Mouse (Mus musculus) neural tube, embryonic 11.5 days (tissue): ENCODE measurements at regions not wholly inside any gene's neighbourhood (a gene's known extent, or its start where the extent isn't known, plus 50 kb on each side); places are given as distances from the start of the nearest gene placed in this dataset.

Experiments used
- ATAC-seq: fragments of 200-750 bp; cut with Nextera tagmentation; 2 replicates; pipeline ENCODE4 v1.8.0; 2017; ENCODE audit warnings: moderate number of reproducible peaks, mild to moderate bottlenecking, moderate TSS enrichment, moderate library complexity; ENCODE audit not compliant: insufficient read depth, low FRiP score, low TSS enrichment
- DNase-seq: peaks from one replicate; pipeline ENCODE4 v3.0.0-alpha.2; 2015; ENCODE audit warnings: low spot score
- H3K27ac ChIP-seq: fragments of 300-500 bp; sonication (generic); 2 replicates; pipeline ENCODE4 v1.5.1; 2014; ENCODE audit warnings: low read depth, mild to moderate bottlenecking, low read length
- H3K27me3 ChIP-seq: fragments of 300-500 bp; sonication (generic); 2 replicates; pipeline ENCODE4 v1.6.1; 2014; ENCODE audit warnings: mild to moderate bottlenecking, low read length, mixed read lengths; ENCODE audit not compliant: control insufficient read depth, insufficient read depth
- H3K36me3 ChIP-seq: fragments of 300-500 bp; sonication (generic); 2 replicates; pipeline ENCODE4 v1.6.1; 2014; ENCODE audit warnings: mild to moderate bottlenecking, low read length, moderate library complexity, mixed read lengths; ENCODE audit not compliant: control insufficient read depth, insufficient read depth
- H3K4me1 ChIP-seq: fragments of 300-500 bp; sonication (generic); 2 replicates; pipeline ENCODE4 v1.6.1; 2014; ENCODE audit warnings: low read length, mixed read lengths; ENCODE audit not compliant: control insufficient read depth, insufficient read depth
- H3K4me2 ChIP-seq: fragments of 300-500 bp; sonication (generic); 2 replicates; pipeline ENCODE4 v1.6.1; 2014; ENCODE audit warnings: low read depth, mild to moderate bottlenecking, moderate library complexity
- H3K4me3 ChIP-seq: fragments of 300-500 bp; sonication (generic); 2 replicates; pipeline ENCODE4 v1.5.1; 2014; ENCODE audit warnings: low read depth, low read length
- H3K9ac ChIP-seq: fragments of 300-500 bp; sonication (generic); 2 replicates; pipeline ENCODE4 v1.6.1; 2014; ENCODE audit warnings: mild to moderate bottlenecking, low read length
- H3K9me3 ChIP-seq: fragments of 300-500 bp; sonication (generic); 2 replicates; pipeline ENCODE4 v1.6.1; 2016; ENCODE audit warnings: low read length; ENCODE audit not compliant: control insufficient read depth

- DNase-seq (no peak), ATAC-seq (no peak)
- H3K27me3 ChIP-seq = no peaks in the 10 kb centered on the region
- H3K9me3 ChIP-seq = no peaks in the 10 kb centered on the region
- no peak overlapping the region for H3K27ac ChIP-seq
- peaks cover 21% of the 10 kb centered on the region for H3K4me1 ChIP-seq
- no peak overlapping the region for H3K4me3 ChIP-seq
- H3K9ac ChIP-seq = no peak overlapping the region
- H3K36me3 ChIP-seq = no peaks in the 10 kb centered on the region
- H3K4me2 ChIP-seq = no peak overlapping the region
These were observed 50.1 kb upstream of the Gm11733 start for GRCm38 (mm10) chr11:117434056-117434455.
